Mouse (Mus musculus) right cerebral cortex, postnatal 10 days (tissue): ENCODE data around the gene Hspa1l.
"Not testable (repeated sequence)": the region's sequence is repeated elsewhere in the genome, so short reads cannot be mapped to it uniquely, and the experiment has no call there.

ENCODE experiments used
- DNase-seq, 2 experiments: peaks; one replicate each; pipeline ENCODE4 v3.0.0; 2021; ENCODE audit warnings: low spot score in 2 of 2

Hspa1l gene

GRCm38 (mm10) chr17:34972069-34972749 is at the start of gene Hspa1l, which contains the start of gene Hspa1a:
TSS of gene Hspa1l (plus strand) at chr17:34972703.
TSS of gene Hspa1a (minus strand) at chr17:34972156.
- DNase-seq = peak; percentile 74 to 84

GRCm38 (mm10) chr17:34922939-34923338 is 49.6 kb upstream of the Hspa1l start:
- DNase-seq = no peak

- no peak for DNase-seq
Measured at GRCm38 (mm10) chr17:34924258-34924657, 48.2 kb upstream of the Hspa1l start.

- no peak for DNase-seq
Measured at GRCm38 (mm10) chr17:34927306-34928019, 45.0 kb upstream of the Hspa1l start.

- no peak for DNase-seq
Measured at GRCm38 (mm10) chr17:34928841-34929240, 43.7 kb upstream of the Hspa1l start.

- peak; percentile 99 for DNase-seq
Measured at GRCm38 (mm10) chr17:34931061-34931734, 41.3 kb upstream of the Hspa1l start, which contains the start of gene Neu1. TSS of gene Neu1 (plus strand) at chr17:34931253.

GRCm38 (mm10) chr17:34931735-34932098 is 40.8 kb upstream of the Hspa1l start:
- DNase-seq = peak in 1 of 2 experiments; percentile 63

- DNase-seq = no peak
Measured at GRCm38 (mm10) chr17:34932287-34932686, 40.2 kb upstream of the Hspa1l start.

GRCm38 (mm10) chr17:34934031-34934430 is 38.5 kb upstream of the Hspa1l start:
- no peak for DNase-seq

- no peak for DNase-seq
Measured at GRCm38 (mm10) chr17:34934830-34935229, 37.7 kb upstream of the Hspa1l start.

GRCm38 (mm10) chr17:34937960-34938505 is 34.5 kb upstream of the Hspa1l start:
- no peak for DNase-seq

GRCm38 (mm10) chr17:34941344-34942041 is 31.0 kb upstream of the Hspa1l start:
- no peak for DNase-seq

- DNase-seq = no peak
Measured at GRCm38 (mm10) chr17:34943128-34943815, 29.2 kb upstream of the Hspa1l start.

GRCm38 (mm10) chr17:34944362-34944761 is 28.1 kb upstream of the Hspa1l start:
- DNase-seq = no peak

GRCm38 (mm10) chr17:34946486-34947140 is 25.9 kb upstream of the Hspa1l start:
- DNase-seq = no peak

- DNase-seq = no peak
Measured at GRCm38 (mm10) chr17:34947606-34948005, 24.9 kb upstream of the Hspa1l start.

GRCm38 (mm10) chr17:34948721-34949552 is 23.6 kb upstream of the Hspa1l start:
- DNase-seq = not testable (repeated sequence)

- no peak for DNase-seq
Measured at GRCm38 (mm10) chr17:34949553-34949969, 22.9 kb upstream of the Hspa1l start.
